Mouse (Mus musculus) macrophage (primary cell): ENCODE results near the gene Zfp786. TPM values are rescaled to one million over a fixed set of nuclear protein-coding genes. Genes with fewer than 3 reads are reported as not detected.

Experiments used
- H3K27ac ChIP-seq: fragments of 350-480 bp; formaldehyde crosslinking; 2 replicates; pipeline ENCODE4 v1.9.0; 2021
- H3K36me3 ChIP-seq: fragments of 350-480 bp; formaldehyde crosslinking; 2 replicates; pipeline ENCODE4 v1.9.0; 2021; ENCODE audit errors: inconsistent target
- H3K4me3 ChIP-seq: fragments of 350-480 bp; formaldehyde crosslinking; 2 replicates; pipeline ENCODE4 v1.9.0; 2021; ENCODE audit errors: inconsistent target
- H3K79me2 ChIP-seq: fragments of 350-480 bp; formaldehyde crosslinking; 2 replicates; pipeline ENCODE4 v1.9.0; 2021; ENCODE audit errors: inconsistent target
- WGBS: methylation state at CpG from one replicate; pipeline ENCODE4 v1.1.7; 2026; ENCODE audit warnings: inconsistent platforms; ENCODE audit not compliant: missing documents; 5-methylcytosine and 5-hydroxymethylcytosine counted together
- polyA plus RNA-seq: library from polyadenylated mRNA; stranded (reverse); fragments of 250-400 nt; gene quantifications from 3 replicates; pipeline ENCODE4 v1.2.4, GENCODE M21; 2018; ENCODE audit warnings: inconsistent platforms

Gene Zfp786
- polyA plus RNA-seq, 1 experiment from 2014 or later, result 0.09 TPM

GRCm38 (mm10) chr6:47811324-47811723 lies 19.3 kb downstream of the Zfp786 start:
- 75% methylated on average over 5 of the region's 5 CpGs for WGBS
- no peaks in the 10 kb centered on the region for H3K36me3 ChIP-seq
- peaks cover 66% of the 10 kb centered on the region for H3K79me2 ChIP-seq
- H3K27ac ChIP-seq, result no peak overlapping the region
- H3K4me3 ChIP-seq, result peak overlapping the region; percentile 94

GRCm38 (mm10) chr6:47810181-47810580 lies 20.5 kb downstream of the Zfp786 start:
- H3K4me3 ChIP-seq, result no peak overlapping the region
- H3K79me2 ChIP-seq, result peaks cover 67% of the 10 kb centered on the region
- WGBS, result 66% methylated on average over 2 of the region's 2 CpGs
- H3K36me3 ChIP-seq, result no peaks in the 10 kb centered on the region
- no peak overlapping the region for H3K27ac ChIP-seq

- H3K4me3 ChIP-seq, result no peak overlapping the region
- no peak overlapping the region for H3K27ac ChIP-seq
- peaks cover 78% of the 10 kb centered on the region for H3K79me2 ChIP-seq
- WGBS, result 84% methylated on average over 3 of the region's 4 CpGs
- no peaks in the 10 kb centered on the region for H3K36me3 ChIP-seq
Measured at GRCm38 (mm10) chr6:47809053-47809452, 21.6 kb downstream of the Zfp786 start.

GRCm38 (mm10) chr6:47808545-47808944 lies 22.1 kb downstream of the Zfp786 start:
- Histone ChIP-seq H3K4me3 (no peak overlapping the region), H3K79me2 (peaks cover 81% of the 10 kb centered on the region), H3K36me3 (0 out of 2 replicates have a peak, but pooled peaks cover 4% of the 10 kb centered on the region), H3K27ac (no peak overlapping the region)
- WGBS, result 81% methylated on average over 4 of the region's 5 CpGs

GRCm38 (mm10) chr6:47807419-47807818 lies 23.2 kb downstream of the Zfp786 start:
- WGBS, result 94% methylated on average over 2 of the region's 2 CpGs
- peaks cover 76% of the 10 kb centered on the region for H3K79me2 ChIP-seq
- no peak overlapping the region for H3K4me3 ChIP-seq
- H3K36me3 ChIP-seq, result peaks cover 12% of the 10 kb centered on the region; the same call in 1 of the 2 replicates
- H3K27ac ChIP-seq, result no peak overlapping the region

- Histone ChIP-seq H3K36me3 (peaks cover 17% of the 10 kb centered on the region), H3K4me3 (no peak overlapping the region), H3K79me2 (peaks cover 57% of the 10 kb centered on the region), H3K27ac (peak overlapping the region; percentile 55)
- WGBS, result 56% methylated on average over 2 of the region's 2 CpGs
Measured at GRCm38 (mm10) chr6:47805520-47805919, 25.1 kb downstream of the Zfp786 start.

GRCm38 (mm10) chr6:47799079-47799478 lies 31.6 kb downstream of the Zfp786 start:
- Histone ChIP-seq H3K4me3 (no peak overlapping the region), H3K36me3 (peaks cover 50% of the 10 kb centered on the region), H3K27ac (no peak overlapping the region), H3K79me2 (peaks cover 3% of the 10 kb centered on the region; the same call in 1 of the 2 replicates)
- WGBS, result 50% methylated on average over 6 of the region's 6 CpGs

GRCm38 (mm10) chr6:47794106-47794830 lies 36.4 kb downstream of the Zfp786 start:
- Histone ChIP-seq H3K27ac (no peak overlapping the region), H3K4me3 (no peak overlapping the region), H3K79me2 (no peaks in the 10 kb centered on the region), H3K36me3 (peaks cover 21% of the 10 kb centered on the region)
- WGBS, result 81% methylated on average over 10 of the region's 10 CpGs

- WGBS, result 90% methylated on average over 5 of the region's 5 CpGs
- H3K4me3 ChIP-seq, result no peak overlapping the region
Measured at GRCm38 (mm10) chr6:47793284-47793683, 37.4 kb downstream of the Zfp786 start.

GRCm38 (mm10) chr6:47792533-47792932 lies 38.1 kb downstream of the Zfp786 start:
- H3K27ac ChIP-seq, result no peak overlapping the region
- WGBS, result 95% methylated on average over 2 of the region's 2 CpGs

More at GRCm38 (mm10) chr6:47793284-47793683, 37.4 kb downstream of the Zfp786 start:
- Histone ChIP-seq H3K27ac (no peak overlapping the region), H3K79me2 (no peaks in the 10 kb centered on the region), H3K36me3 (peaks cover 21% of the 10 kb centered on the region)

GRCm38 (mm10) chr6:47790745-47791144 lies 39.9 kb downstream of the Zfp786 start:
- 45% methylated on average over 2 of the region's 2 CpGs for WGBS
- peak overlapping the region; percentile 71 for H3K27ac ChIP-seq

More at GRCm38 (mm10) chr6:47792533-47792932, 38.1 kb downstream of the Zfp786 start:
- Histone ChIP-seq H3K36me3 (peaks cover 16% of the 10 kb centered on the region), H3K4me3 (no peak overlapping the region), H3K79me2 (no peaks in the 10 kb centered on the region)

GRCm38 (mm10) chr6:47788821-47789220 lies 41.8 kb downstream of the Zfp786 start:
- Histone ChIP-seq H3K79me2 (no peaks in the 10 kb centered on the region), H3K36me3 (no peaks in the 10 kb centered on the region), H3K27ac (peak overlapping the region; percentile 87), H3K4me3 (peak overlapping the region; percentile 27; the same call in 1 of the 2 replicates)
- whole genome bisulfite sequencing, result 22% methylated on average over 2 of the region's 3 CpGs

More at GRCm38 (mm10) chr6:47790745-47791144, 39.9 kb downstream of the Zfp786 start:
- no peak overlapping the region for H3K4me3 ChIP-seq
- H3K36me3 ChIP-seq, result no peaks in the 10 kb centered on the region
- H3K79me2 ChIP-seq, result no peaks in the 10 kb centered on the region

- peak overlapping the region; percentile 87 for H3K27ac ChIP-seq
- no peaks in the 10 kb centered on the region for H3K79me2 ChIP-seq
- H3K4me3 ChIP-seq, result peak overlapping the region; percentile 27
- no peaks in the 10 kb centered on the region for H3K36me3 ChIP-seq
- 2% methylated on average over 17 of the region's 18 CpGs for WGBS
Measured at GRCm38 (mm10) chr6:47787941-47788736, 42.5 kb downstream of the Zfp786 start.

GRCm38 (mm10) chr6:47784707-47785412 lies 45.8 kb downstream of the Zfp786 start:
- H3K27ac ChIP-seq, result no peak overlapping the region
- H3K79me2 ChIP-seq, result no peaks in the 10 kb centered on the region
- H3K4me3 ChIP-seq, result no peak overlapping the region
- 75% methylated on average over 5 of the region's 5 CpGs for WGBS
- H3K36me3 ChIP-seq, result no peaks in the 10 kb centered on the region
